ENCODE assay signal across 8 mouse cellular contexts in the genomic region with DNA sequence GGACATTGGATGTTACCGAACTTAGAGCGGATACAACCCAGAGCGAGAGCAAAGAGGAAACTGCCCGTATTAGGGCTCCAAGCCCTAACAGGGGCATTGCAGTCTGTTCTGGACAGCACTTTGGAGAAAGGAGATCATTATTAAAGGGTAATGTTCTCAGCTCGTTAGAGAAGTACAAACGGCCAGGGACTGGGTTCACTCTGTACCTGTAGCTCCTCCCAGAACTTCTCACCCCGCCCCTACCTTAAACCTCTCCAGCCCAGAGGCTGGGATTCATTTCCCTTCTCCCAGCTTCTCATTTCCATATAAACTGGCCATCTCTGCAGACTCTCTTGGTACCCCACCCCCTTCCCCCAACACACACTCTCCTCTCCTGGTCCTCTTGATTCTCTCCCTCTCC. TPM values are rescaled to one million over a fixed set of nuclear protein-coding genes. Genes with fewer than 3 reads are reported as not detected.
DNase-seq lines count a peak whose midpoint lies in the region; ATAC-seq and TF ChIP-seq lines count a peak whose summit lies in the region.

No protein-coding gene starts in this region.

- H3K4me2 ChIP-seq in limb, embryonic 14.5 days (replicated peaks; ENCODE audit: low read depth, low read length, severe bottlenecking), result peak overlapping the region; percentile 86
- H3K4me2 ChIP-seq in neural tube, embryonic 13.5 days, result peak overlapping the region; percentile 78

- DNase-seq in gastrocnemius, postnatal 25 days, result peak; percentile 2
- DNase-seq in gastrocnemius, postnatal 14 days, result no peak
- DNase-seq in MN1 (ENCODE audit: low spot score), result peak; percentile 24
- DNase-seq in forelimb bud, embryonic 11.5 days (ENCODE audit: low read depth, low spot score), result peak; percentile 6
- DNase-seq in limb, embryonic 14.5 days (ENCODE audit: low spot score), result no peak
- DNase-seq in gastrocnemius, adult 8-10 months (ENCODE audit: low spot score in 2 of 2), result no peak

- H3K4me1 ChIP-seq in limb, embryonic 14.5 days (ENCODE audit: control insufficient read depth, insufficient read depth, low read length), result peaks cover 10% of the 10 kb centered on the region
- peaks cover 30% of the 10 kb centered on the region for H3K4me1 ChIP-seq in neural tube, embryonic 13.5 days (replicated peaks)

- no peak overlapping the region for H3K27ac ChIP-seq in limb, embryonic 14.5 days (replicated peaks; ENCODE audit: low read depth, low read length)
- H3K27ac ChIP-seq in neural tube, embryonic 13.5 days (replicated peaks), result no peak overlapping the region

- no peaks in the 10 kb centered on the region for H3K36me3 ChIP-seq in limb, embryonic 14.5 days (ENCODE audit: control insufficient read depth, insufficient read depth, low read length)
- no peaks in the 10 kb centered on the region for H3K36me3 ChIP-seq in neural tube, embryonic 13.5 days

- TF ChIP-seq POLR2A in limb, embryonic 14.5 days (IDR thresholded peaks at IDR 0.05; ENCODE audit: borderline replicate concordance, extremely low read depth, insufficient read depth, insufficient read length), result no peak

- no peaks in the 10 kb centered on the region for H3K27me3 ChIP-seq in limb, embryonic 14.5 days (ENCODE audit: control insufficient read depth, insufficient read depth, low read length)
- no peaks in the 10 kb centered on the region for H3K27me3 ChIP-seq in neural tube, embryonic 13.5 days

- no peaks in the 10 kb centered on the region for H3K9me3 ChIP-seq in limb, embryonic 14.5 days (ENCODE audit: control insufficient read depth, low read length)
- no peaks in the 10 kb centered on the region for H3K9me3 ChIP-seq in neural tube, embryonic 13.5 days

- 0% methylated on average over 7 of the region's 7 CpGs for WGBS in limb, embryonic 14.5 days
- under 1% methylated on average over 7 of the region's 7 CpGs for WGBS in neural tube, embryonic 13.5 days

- ATAC-seq in limb, embryonic 14.5 days (ENCODE audit: low FRiP score, low read depth), result no peak
- ATAC-seq in neural tube, embryonic 13.5 days (ENCODE audit: low read depth), result no peak
- no peak for ATAC-seq in frontal cortex, adult (ENCODE audit: low TSS enrichment)

- intact Hi-C loops in gastrocnemius, postnatal 14 days (cut with DNase I; ENCODE audit: low total_unique reads), result loop anchor here (5.0 kb wide), 1 partner anchor 91 kb away; no protein-coding TSS in a partner anchor

- H3K4me3 ChIP-seq in limb, embryonic 14.5 days (replicated peaks; ENCODE audit: low read length), result peak overlapping the region; percentile 56
- H3K4me3 ChIP-seq in neural tube, embryonic 13.5 days, result peak overlapping the region; percentile 67

- peak overlapping the region; percentile 58 for H3K9ac ChIP-seq in limb, embryonic 14.5 days (ENCODE audit: low read depth, low read length, severe bottlenecking)
- H3K9ac ChIP-seq in neural tube, embryonic 13.5 days, result peak overlapping the region; percentile 75

RNA-seq across cellular contexts. Expression of gene Cklf, which starts 0.8 kb away (rescaled TPM):
- total RNA-seq in gastrocnemius, postnatal 25 days (2021), result 1 to 10 TPM; 1.7 to 2.9 TPM
- 1 to 10 TPM; 3.5 to 5.0 TPM for total RNA-seq in gastrocnemius, postnatal 14 days (2021)
- polyA plus RNA-seq in limb, embryonic 14.5 days (2012; rRNA removed), result 49.2 and 56.0 TPM in 2 replicates
- 36.9 and 42.2 TPM in 2 replicates for polyA plus RNA-seq in limb, embryonic 14.5 days (2014; fragmentation: Nextera tagmentation; extraction: Ambion mirVana)
- 34.9 and 36.4 TPM in 2 replicates for polyA plus RNA-seq in neural tube, embryonic 13.5 days (2015; fragmentation: Nextera tagmentation; extraction: Ambion mirVana)
- total RNA-seq in gastrocnemius, adult 8-10 months (2022), result 1 to 10 TPM in 2 of 4 experiments, under 1 TPM in 2; 0.75 to 1.8 (median 1.2) TPM

RNA-seq across cellular contexts. Expression of gene Tk2, which starts 3.1 kb away (rescaled TPM):
- 1 to 10 TPM; 2.7 to 3.8 TPM for total RNA-seq in gastrocnemius, postnatal 25 days (2021)
- 1 to 10 TPM; 3.7 to 4.7 TPM for total RNA-seq in gastrocnemius, postnatal 14 days (2021)
- polyA plus RNA-seq in limb, embryonic 14.5 days (2012; rRNA removed), result 18.5 and 20.4 TPM in 2 replicates
- polyA plus RNA-seq in limb, embryonic 14.5 days (2014; fragmentation: Nextera tagmentation; extraction: Ambion mirVana), result 19.2 and 20.2 TPM in 2 replicates
- 43.2 and 43.3 TPM in 2 replicates for polyA plus RNA-seq in neural tube, embryonic 13.5 days (2015; fragmentation: Nextera tagmentation; extraction: Ambion mirVana)
- 1 to 10 TPM; 2.9 to 4.2 (median 3.9) TPM for total RNA-seq in gastrocnemius, adult 8-10 months (2022)

RNA-seq across cellular contexts. Expression of gene Cmtm2a, which starts 41.5 kb away (rescaled TPM):
- not detected for total RNA-seq in gastrocnemius, postnatal 25 days (2021)
- total RNA-seq in gastrocnemius, postnatal 14 days (2021), result not detected
- not detected in 2 replicates for polyA plus RNA-seq in limb, embryonic 14.5 days (2012; rRNA removed)
- not detected in 2 replicates for polyA plus RNA-seq in limb, embryonic 14.5 days (2014; fragmentation: Nextera tagmentation; extraction: Ambion mirVana)
- polyA plus RNA-seq in neural tube, embryonic 13.5 days (2015; fragmentation: Nextera tagmentation; extraction: Ambion mirVana), result not detected in 2 replicates
- total RNA-seq in gastrocnemius, adult 8-10 months (2022), result not detected

RNA-seq across cellular contexts. Expression of gene Gm45711, which starts 58.4 kb away (rescaled TPM):
- not detected for total RNA-seq in gastrocnemius, postnatal 25 days (2021)
- total RNA-seq in gastrocnemius, postnatal 14 days (2021), result not detected
- not detected in 2 replicates for polyA plus RNA-seq in limb, embryonic 14.5 days (2012; rRNA removed)
- polyA plus RNA-seq in limb, embryonic 14.5 days (2014; fragmentation: Nextera tagmentation; extraction: Ambion mirVana), result not detected in 2 replicates
- not detected in 2 replicates for polyA plus RNA-seq in neural tube, embryonic 13.5 days (2015; fragmentation: Nextera tagmentation; extraction: Ambion mirVana)
- total RNA-seq in gastrocnemius, adult 8-10 months (2022), result not detected

RNA-seq across cellular contexts. Expression of gene Cmtm1, which starts 58.5 kb away (rescaled TPM):
- total RNA-seq in gastrocnemius, postnatal 25 days (2021), result not detected
- total RNA-seq in gastrocnemius, postnatal 14 days (2021), result not detected
- polyA plus RNA-seq in limb, embryonic 14.5 days (2012; rRNA removed), result not detected in 2 replicates
- polyA plus RNA-seq in limb, embryonic 14.5 days (2014; fragmentation: Nextera tagmentation; extraction: Ambion mirVana), result not detected in 2 replicates
- polyA plus RNA-seq in neural tube, embryonic 13.5 days (2015; fragmentation: Nextera tagmentation; extraction: Ambion mirVana), result not detected in 2 replicates
- total RNA-seq in gastrocnemius, adult 8-10 months (2022), result not detected

Comparison
In these comparisons a context has a peak if more than half of its experiments do, and no peak if none do; other contexts are left out.
1. DNase-seq: peak in gastrocnemius, postnatal 25 days (single experiment), MN1 (single experiment) and forelimb bud, embryonic 11.5 days (single experiment); none in gastrocnemius, postnatal 14 days (single experiment), limb, embryonic 14.5 days (single experiment) and gastrocnemius, adult 8-10 months (0 of 2).